Mouse (Mus musculus) adrenal gland, postnatal 25 days (tissue): ENCODE measurements at regions not wholly inside any gene's neighbourhood (a gene's known extent, or its start where the extent isn't known, plus 50 kb on each side); places are given as distances from the start of the nearest gene placed in this dataset.
"Not testable (repeated sequence)": the region's sequence is repeated elsewhere in the genome, so short reads cannot be mapped to it uniquely, and the experiment has no call there.

Source experiments
- DNase-seq: peaks from one replicate; pipeline ENCODE4 v3.0.0; 2021; ENCODE audit warnings: mixed read lengths

- DNase-seq = no peak
These were observed 150.9 kb downstream of the Tpra1 start for GRCm38 (mm10) chr6:89052758-89053460.

DNA sequence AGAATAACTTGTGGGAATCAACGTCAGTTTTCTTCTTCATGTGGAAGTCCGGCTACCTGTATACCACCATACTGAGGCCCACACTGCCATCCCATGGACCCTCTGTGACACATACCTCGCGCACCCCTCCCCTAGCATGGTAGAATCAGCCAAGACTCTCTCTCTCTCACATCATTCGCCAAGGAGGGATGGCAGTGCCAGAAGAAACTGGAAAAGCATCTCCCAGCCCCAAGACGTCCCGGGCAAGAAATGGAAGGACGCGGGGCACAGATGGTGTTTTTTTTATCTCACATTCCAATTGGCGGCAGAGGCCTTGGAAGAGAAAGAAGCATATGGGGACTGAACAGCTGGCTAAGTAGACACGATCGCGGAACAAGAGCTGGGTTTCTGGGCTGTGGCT, 152.0 kb downstream of the Tpra1 start:
- no peak for DNase-seq

GRCm38 (mm10) chr6:89059431-89059975, 157.5 kb downstream of the Tpra1 start:
- DNase-seq = no peak

GRCm38 (mm10) chr6:89064977-89065580, 163.0 kb downstream of the Tpra1 start:
- no peak for DNase-seq

DNA sequence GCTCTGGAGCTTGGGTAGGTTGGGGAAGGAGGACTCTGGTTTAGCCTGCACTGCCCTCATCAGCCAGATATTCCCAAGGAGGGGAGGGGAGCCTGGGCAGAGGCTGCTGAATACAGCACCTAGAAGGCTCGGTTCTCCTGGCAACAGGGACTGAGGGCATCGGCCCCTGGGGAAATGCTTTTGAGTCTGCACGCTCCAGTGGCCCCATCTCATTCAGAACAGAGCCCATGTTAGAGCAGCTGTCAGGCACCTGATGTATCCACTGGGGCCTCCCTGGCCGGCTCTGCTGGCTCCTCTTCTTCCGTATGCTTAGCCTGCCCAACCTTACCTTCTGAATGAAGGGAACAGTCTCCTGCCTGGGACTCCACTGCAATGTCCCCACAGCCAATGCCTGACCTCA, 164.5 kb downstream of the Tpra1 start:
- no peak for DNase-seq

GRCm38 (mm10) chr6:89068286-89068685, 166.2 kb downstream of the Tpra1 start:
- no peak for DNase-seq

DNA sequence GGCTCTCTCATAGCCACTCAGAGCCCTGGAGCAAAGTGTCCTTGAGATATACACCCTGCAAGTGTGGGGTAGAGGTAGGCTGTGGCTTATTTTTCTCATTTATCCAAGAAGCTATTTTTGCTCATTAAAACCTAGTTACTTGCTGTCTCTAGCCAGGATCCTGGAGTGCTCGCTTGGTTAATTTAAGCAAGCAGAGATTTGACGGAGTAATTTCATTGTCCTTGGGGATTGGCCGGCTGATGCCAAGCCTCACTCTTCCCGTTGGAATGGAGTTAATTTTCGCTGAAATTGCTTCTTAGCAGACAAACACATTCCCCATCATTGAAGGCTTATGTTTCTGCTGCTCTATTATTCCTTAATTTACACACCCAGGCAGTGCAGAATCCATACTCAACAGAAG, 167.1 kb downstream of the Tpra1 start:
- no peak for DNase-seq

GRCm38 (mm10) chr6:89070011-89070410, 168.0 kb downstream of the Tpra1 start:
- peak; percentile 77 for DNase-seq

- DNase-seq = no peak
These were observed 169.7 kb downstream of the Tpra1 start for GRCm38 (mm10) chr6:89071766-89072165.

DNA sequence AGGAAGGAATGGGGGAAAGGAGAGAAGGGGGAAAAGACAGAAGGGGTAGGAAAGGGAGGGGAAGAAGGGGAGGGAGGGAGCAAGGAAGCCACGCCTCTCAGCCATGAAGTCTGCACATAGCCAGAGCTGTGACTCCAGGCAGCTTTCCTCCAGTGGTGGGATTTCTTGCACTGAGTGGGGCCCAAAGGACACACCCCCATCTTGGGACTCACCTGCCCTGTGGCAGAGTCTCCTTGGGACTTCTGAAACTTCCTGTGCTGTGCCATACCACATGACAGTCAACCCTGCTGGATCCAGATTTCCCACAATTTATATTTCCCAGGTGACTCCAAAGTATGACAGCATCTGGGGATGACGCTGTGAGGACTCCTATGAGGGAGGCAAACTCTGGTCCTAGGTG, 170.5 kb downstream of the Tpra1 start:
- DNase-seq = no peak

DNA sequence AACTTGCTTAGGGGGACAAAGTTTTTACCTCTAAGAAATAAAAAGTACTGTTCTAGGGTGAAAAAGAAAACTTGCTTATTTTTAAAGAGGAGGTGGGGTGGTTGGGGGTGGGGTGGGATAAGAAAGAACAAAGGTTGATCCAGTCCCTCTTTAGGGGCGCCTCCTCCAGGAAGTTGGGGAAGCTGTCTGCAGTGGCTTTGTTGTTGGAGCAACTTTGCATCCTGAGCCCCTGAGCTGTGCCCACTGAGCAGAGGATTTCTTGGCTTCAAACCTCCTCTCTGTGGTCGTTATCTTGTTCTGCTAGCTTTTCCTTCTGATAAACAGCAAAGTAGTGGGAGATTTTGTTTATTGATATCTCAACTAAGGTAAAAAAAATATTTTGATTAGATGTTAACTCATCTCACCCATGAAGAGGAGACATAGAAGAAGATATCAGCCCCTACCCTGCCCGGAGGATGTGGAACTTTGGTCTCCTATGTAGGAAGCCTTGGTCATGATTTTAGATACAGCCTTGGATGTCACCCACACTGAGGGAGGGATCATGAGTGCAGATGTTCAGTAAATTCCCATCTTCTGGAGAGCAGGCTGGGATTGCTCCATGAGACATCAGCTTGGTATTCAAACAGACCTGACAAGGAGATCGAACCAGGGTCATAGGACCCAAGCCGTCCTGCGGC, 179.7 kb downstream of the Tpra1 start:
- DNase-seq = no peak

DNA sequence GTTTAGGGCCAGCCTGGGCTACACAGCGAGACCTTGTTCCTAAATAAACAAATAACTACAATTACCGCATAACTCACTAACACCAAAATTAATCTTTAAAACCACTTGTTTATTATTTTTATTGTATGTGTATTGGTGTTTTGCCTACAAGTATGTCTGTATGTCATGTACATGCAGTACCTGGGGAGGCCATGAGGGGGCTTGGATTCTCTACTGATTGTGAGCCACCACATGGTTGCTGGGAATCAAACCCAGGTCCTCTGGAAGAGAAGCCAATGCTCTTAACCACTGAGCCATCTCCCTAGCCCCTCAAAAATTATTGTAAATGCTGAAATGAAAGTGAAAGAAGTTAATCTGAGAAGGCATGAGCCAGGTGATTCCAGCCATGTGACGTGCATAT, 182.4 kb downstream of the Tpra1 start:
- no peak for DNase-seq

GRCm38 (mm10) chr6:89085151-89085550, 183.1 kb downstream of the Tpra1 start:
- no peak for DNase-seq

DNA sequence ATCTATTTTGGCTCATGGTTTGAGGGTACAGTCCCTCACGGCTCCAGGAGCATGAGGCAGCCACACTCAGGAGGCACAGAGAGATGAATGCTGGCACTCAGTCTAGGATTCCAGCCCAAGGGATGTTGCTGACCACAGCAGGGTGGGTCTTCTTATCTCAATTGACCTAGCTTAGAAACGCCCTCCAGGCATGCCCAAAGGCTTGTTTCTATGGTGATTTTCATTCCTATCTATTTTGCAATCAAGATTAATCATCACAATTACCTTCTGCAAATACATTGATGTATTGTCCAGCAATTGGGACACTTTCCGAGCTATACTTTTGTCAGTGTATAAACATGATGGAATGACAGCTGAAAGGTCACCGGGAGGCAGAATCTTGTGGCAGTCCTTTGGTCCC, 185.6 kb downstream of the Tpra1 start:
- DNase-seq = no peak

DNA sequence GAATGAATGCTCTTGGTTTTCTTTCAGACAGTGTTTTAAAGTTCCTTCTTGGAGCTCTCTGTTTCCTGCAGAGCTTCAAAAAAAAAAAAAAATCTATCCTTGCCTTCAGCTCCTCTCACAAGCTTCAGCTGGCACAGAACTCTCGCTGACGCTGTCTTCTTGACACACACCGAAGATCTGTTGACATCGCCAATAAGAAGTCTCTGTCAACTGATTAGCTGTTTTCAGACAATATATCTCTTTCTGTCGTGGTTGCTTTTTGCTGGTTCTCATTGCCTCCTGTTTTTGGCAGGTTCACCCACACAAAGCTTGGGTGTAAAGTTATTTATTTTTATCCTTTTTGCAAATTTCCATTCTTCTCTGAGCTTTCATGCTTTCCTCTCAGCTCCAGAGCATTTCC, 188.0 kb downstream of the Tpra1 start:
- no peak for DNase-seq

- DNase-seq = no peak
These were observed 193.9 kb downstream of the Tpra1 start for GRCm38 (mm10) chr6:89095911-89096310.

DNA sequence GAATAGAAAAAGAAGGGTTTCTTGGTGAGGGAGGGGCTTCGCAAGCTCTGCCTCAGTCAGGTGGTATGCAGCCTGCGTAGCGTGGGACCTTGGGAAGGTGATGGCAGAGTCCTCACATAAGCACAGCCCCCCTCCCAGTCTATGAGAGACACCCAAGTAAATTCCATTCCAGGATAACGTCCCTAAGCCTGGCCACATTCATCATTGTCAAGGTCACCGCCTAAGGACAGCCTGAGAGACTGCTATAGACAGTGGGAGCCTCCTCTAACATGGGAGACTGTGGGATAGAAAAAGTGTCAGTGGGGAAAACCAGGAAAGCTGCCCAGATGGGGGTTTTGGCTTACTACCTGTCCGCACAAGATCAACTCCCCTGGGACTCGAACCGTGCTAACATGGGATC, 195.5 kb downstream of the Tpra1 start:
- no peak for DNase-seq

DNA sequence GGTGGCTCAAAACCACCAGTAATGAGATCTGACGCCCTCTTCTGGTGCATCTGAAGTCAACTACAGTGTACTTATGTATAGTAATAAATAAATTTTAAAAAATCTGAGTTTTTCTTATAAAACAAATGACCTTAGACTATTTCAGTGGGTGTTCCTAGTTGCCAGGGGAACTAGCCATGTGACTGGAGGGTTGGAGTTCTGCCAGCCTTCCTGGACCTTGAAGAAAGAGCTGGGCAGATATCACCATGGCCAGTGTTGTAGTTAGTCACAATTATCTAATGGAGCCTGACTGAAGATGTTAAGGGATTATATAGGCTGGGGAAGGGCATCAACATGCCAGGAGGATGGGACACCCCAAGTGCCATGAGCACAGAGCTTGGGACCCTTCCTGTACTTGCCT, 217.2 kb downstream of the Tpra1 start:
- DNase-seq = peak; percentile 63

GRCm38 (mm10) chr6:89121023-89121745, 219.1 kb downstream of the Tpra1 start:
- DNase-seq = no peak

DNA sequence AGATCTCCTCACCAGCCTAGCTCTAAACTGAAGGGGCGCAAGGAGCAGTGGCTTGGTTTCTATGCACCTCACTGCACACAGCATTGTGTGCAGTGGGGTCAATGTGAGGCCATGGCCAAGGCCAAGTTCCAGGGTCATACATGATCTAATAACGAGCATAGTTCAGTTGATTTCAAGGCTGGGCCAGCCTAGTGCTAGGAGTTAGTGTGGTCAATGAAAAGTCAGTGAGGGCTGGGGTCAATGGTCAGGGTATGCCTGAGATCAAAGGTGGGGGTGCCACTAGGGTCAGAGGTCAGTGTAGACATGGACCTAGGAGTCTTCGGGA, 219.7 kb downstream of the Tpra1 start:
- DNase-seq = peak; percentile 34

- no peak for DNase-seq
These were observed 223.9 kb downstream of the Tpra1 start for GRCm38 (mm10) chr6:89125916-89126315.

GRCm38 (mm10) chr6:89128141-89128540, 226.1 kb downstream of the Tpra1 start:
- DNase-seq = not testable (repeated sequence)

DNA sequence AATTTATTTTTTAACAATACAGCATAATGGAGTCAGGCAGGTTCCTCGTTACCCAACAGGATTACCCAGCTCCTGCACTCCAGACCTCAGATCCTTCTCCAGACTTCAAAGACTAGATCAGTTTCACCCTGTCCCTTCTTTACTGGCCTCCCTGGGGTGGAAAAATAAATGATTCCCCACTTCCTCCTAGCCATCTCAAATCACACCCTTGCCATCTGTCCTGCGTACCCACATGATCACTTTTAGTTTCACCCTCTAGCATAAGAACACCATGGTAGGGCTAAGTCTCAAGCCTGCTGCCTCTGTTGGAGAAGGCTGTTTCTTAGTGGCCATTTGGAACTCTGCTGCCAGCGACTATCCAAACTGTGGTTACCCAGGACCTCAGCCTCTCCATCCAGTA, 222.0 kb downstream of the Plxna1 start:
- DNase-seq = no peak
